Mouse (Mus musculus) spleen, adult 2 months (tissue): ENCODE results near the gene Unc45a.

Source experiments
- CTCF ChIP-seq: fragments of 200-500 bp; IDR thresholded peaks from 2 replicates; pipeline ENCODE4 v1.5.1; 2011; ENCODE audit warnings: mild to moderate bottlenecking, inconsistent platforms; ENCODE audit not compliant: insufficient read depth, insufficient read length, insufficient replicate concordance; ENCODE audit errors: extremely low read depth
- POLR2A ChIP-seq: fragments of 200-500 bp; IDR thresholded peaks from 2 replicates; pipeline ENCODE4 v1.6.1; 2011; ENCODE audit warnings: low read depth, low read length, inconsistent platforms

DNA sequence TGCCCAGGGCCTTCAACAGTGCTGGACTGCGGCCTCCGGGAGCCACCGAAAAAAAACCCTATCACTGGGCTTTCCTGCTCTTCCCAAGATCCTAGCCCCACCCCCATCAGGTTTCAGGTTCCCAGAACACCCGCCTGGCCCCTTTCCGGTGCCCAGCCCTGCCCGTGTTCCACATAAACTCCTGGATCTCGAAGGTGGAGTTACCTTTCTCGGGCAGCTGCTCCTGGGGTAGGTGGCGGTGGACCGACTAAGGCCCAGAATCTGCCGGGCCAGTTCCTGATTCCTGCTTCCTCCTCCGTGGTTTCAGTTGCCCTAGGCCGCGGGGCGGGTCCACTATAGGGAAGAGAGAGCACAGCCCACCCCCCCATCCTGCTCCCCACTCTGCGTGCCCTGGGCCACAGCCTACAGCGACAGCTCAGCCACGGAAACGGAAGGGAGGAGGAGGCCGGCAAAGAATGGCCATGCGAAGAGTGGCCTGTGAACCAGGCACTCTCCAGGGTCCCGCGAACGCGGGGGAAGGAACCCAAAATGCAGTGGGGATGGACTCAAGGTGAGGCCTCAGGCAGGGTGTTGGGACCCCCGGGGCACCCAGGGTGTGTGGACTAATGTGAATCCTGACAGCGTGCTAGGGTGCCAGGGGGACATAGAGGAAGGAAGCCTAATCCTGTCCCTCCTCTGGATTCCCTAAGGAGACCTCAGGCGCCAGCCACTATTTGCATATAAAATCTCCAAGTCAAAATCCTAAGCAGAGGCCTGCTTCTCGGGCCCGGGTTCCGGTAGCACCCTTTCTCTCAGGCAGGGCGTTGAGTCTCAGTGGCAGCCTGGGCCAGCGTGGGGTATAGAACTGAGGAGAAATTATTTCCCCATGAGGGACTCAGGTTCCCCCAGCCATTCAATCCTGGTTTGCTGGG is 47.1 kb upstream of the Unc45a start, which contains the start of gene Fes:
- no peak for TF ChIP-seq CTCF
- 0 out of 2 replicates have a peak, but pooled peaks have one; percentile 3 for TF ChIP-seq POLR2A
